Mouse (Mus musculus): ENCODE measurements at regions not wholly inside any gene's neighbourhood (a gene's known extent, or its start where the extent isn't known, plus 50 kb on each side); places are given as distances from the start of the nearest gene placed in this dataset.

- TF ChIP-seq CTCF (IDR thresholded peaks at IDR 0.05; ENCODE audit: control insufficient read depth, insufficient read depth, insufficient read length) (no peak), USF1 (IDR thresholded peaks at IDR 0.05; ENCODE audit: low read depth) (no peak), MYOD1 (IDR thresholded peaks at IDR 0.05; ENCODE audit: control insufficient read depth, insufficient read length, low read depth) (no peak), MYOG (IDR thresholded peaks at IDR 0.05; ENCODE audit: control insufficient read depth, extremely low read depth, insufficient read length) (no peak)
Observed at GRCm38 (mm10) chr10:8973934-8974333, 88.1 kb upstream of the Sash1 start.

Data from C2C12 (cell line).